Mouse (Mus musculus) hindbrain, postnatal 0 days (tissue): ENCODE measurements around the gene Cnot9. TPM values are rescaled to one million over a fixed set of nuclear protein-coding genes. Genes with fewer than 3 reads are reported as not detected.
A peak's percentile ranks its signal among the peaks of the same experiment; 100 is the strongest.
"Not testable (repeated sequence)": the region's sequence is repeated elsewhere in the genome, so short reads cannot be mapped to it uniquely, and the experiment has no call there.

Experiments
- ATAC-seq: fragments of 200-750 bp; cut with Nextera tagmentation; 2 replicates; pipeline ENCODE4 v1.8.0; 2017; ENCODE audit warnings: mild to moderate bottlenecking, moderate TSS enrichment, moderate library complexity
- DNase-seq: peaks from one replicate; pipeline ENCODE4 v3.0.0-alpha.2; 2015; ENCODE audit warnings: low spot score
- H3K27ac ChIP-seq: fragments of 300-500 bp; sonication (generic); 2 replicates; pipeline ENCODE4 v1.5.1; 2014; ENCODE audit warnings: mild to moderate bottlenecking
- H3K27me3 ChIP-seq: fragments of 300-500 bp; sonication (generic); 2 replicates; pipeline ENCODE4 v1.6.1; 2014; ENCODE audit warnings: low read length, mixed read lengths; ENCODE audit not compliant: insufficient read depth
- H3K36me3 ChIP-seq: fragments of 300-500 bp; sonication (generic); 2 replicates; pipeline ENCODE4 v1.6.1; 2014; ENCODE audit warnings: low read length, mixed read lengths; ENCODE audit not compliant: insufficient read depth
- H3K4me1 ChIP-seq: fragments of 300-500 bp; sonication (generic); 2 replicates; pipeline ENCODE4 v1.6.1; 2014; ENCODE audit warnings: antibody characterized with exemption, low read length, mixed read lengths; ENCODE audit not compliant: insufficient read depth
- H3K4me2 ChIP-seq: fragments of 300-500 bp; sonication (generic); 2 replicates; pipeline ENCODE4 v1.6.1; 2014; ENCODE audit warnings: low read depth, mild to moderate bottlenecking, low read length, moderate library complexity, mixed read lengths
- H3K4me3 ChIP-seq: fragments of 300-500 bp; sonication (generic); 2 replicates; pipeline ENCODE4 v1.5.1; 2014; ENCODE audit warnings: low read length
- H3K9ac ChIP-seq: fragments of 300-500 bp; sonication (generic); replicated peaks from 2 replicates; pipeline ENCODE4 v1.6.1; 2014; ENCODE audit warnings: mild to moderate bottlenecking, low read length, moderate library complexity, mixed read lengths
- H3K9me3 ChIP-seq: fragments of 300-500 bp; sonication (generic); 2 replicates; pipeline ENCODE4 v1.6.1; 2016; ENCODE audit warnings: low read length, mixed read lengths
- CTCF ChIP-seq: IDR thresholded peaks from 2 replicates; pipeline ENCODE4 v1.5.1; 2016; ENCODE audit warnings: antibody characterized with exemption, control low read depth, low read depth
- WGBS: fragments of 180-500 bp; shearing (Covaris S2); extraction: QIAGEN DNeasy Blood & Tissue Kit; methylation state at CpG from one replicate; pipeline ENCODE4 v1.1.7; 2014; 5-methylcytosine and 5-hydroxymethylcytosine counted together
- polyA plus RNA-seq: library from polyadenylated mRNA; unstranded; fragments of >200 nt; fragmentation: Nextera tagmentation; extraction: Ambion mirVana; gene quantifications from 2 replicates; pipeline ENCODE4 v1.2.1, GENCODE M21; 2015
- total RNA-seq: library from RNA; depleted of rRNA; stranded (reverse); fragments of >200 nt; gene quantifications from 2 replicates; pipeline ENCODE4 v1.2.3, GENCODE M21; 2014

The Cnot9 gene
- total and polyA plus RNA-seq, 2 experiments from 2014 or later: 36.7 to 45.4 TPM

GRCm38 (mm10) chr1:74511306-74511705 lies 5.4 kb downstream of the Cnot9 start:
- 98% methylated on average over 5 of the region's 5 CpGs for WGBS
- no peak for ATAC-seq
- no peak overlapping the region for H3K4me2 ChIP-seq
- no peak for TF ChIP-seq CTCF
- no peak overlapping the region for H3K4me3 ChIP-seq
- no peaks in the 10 kb centered on the region for H3K27me3 ChIP-seq
- no peak overlapping the region for H3K9ac ChIP-seq
- no peak overlapping the region for H3K27ac ChIP-seq
- DNase-seq: no peak
- no peaks in the 10 kb centered on the region; the same call in 1 of the 2 replicates for H3K36me3 ChIP-seq
- no peaks in the 10 kb centered on the region for H3K9me3 ChIP-seq
- H3K4me1 ChIP-seq: peaks cover 13% of the 10 kb centered on the region

GRCm38 (mm10) chr1:74512999-74513398 lies 7.1 kb downstream of the Cnot9 start:
- H3K9ac ChIP-seq, H3K9me3 ChIP-seq, H3K27me3 ChIP-seq, H3K4me1 ChIP-seq, H3K4me3 ChIP-seq, DNase-seq, ATAC-seq, H3K4me2 ChIP-seq, H3K36me3 ChIP-seq, H3K27ac ChIP-seq: not testable (repeated sequence)
- WGBS: 98% methylated on average over 1 of the region's 1 CpGs

- Histone ChIP-seq H3K9ac (no peak overlapping the region), H3K27me3 (no peaks in the 10 kb centered on the region), H3K4me1 (no peaks in the 10 kb centered on the region), H3K36me3 (peaks cover 46% of the 10 kb centered on the region), H3K4me3 (no peak overlapping the region), H3K27ac (no peak overlapping the region), H3K4me2 (no peak overlapping the region), H3K9me3 (no peaks in the 10 kb centered on the region)
- DNase-seq (no peak), ATAC-seq (no peak)
- no peak for TF ChIP-seq CTCF
Measured at GRCm38 (mm10) chr1:74519875-74520274, 14.0 kb downstream of the Cnot9 start.

- Histone ChIP-seq H3K4me2 (no peak overlapping the region), H3K27me3 (no peaks in the 10 kb centered on the region), H3K4me3 (no peak overlapping the region), H3K27ac (no peak overlapping the region), H3K9ac (no peak overlapping the region), H3K4me1 (no peaks in the 10 kb centered on the region), H3K9me3 (no peaks in the 10 kb centered on the region), H3K36me3 (peaks cover 69% of the 10 kb centered on the region)
- DNase-seq (no peak), ATAC-seq (no peak)
- WGBS: 94% methylated on average over 4 of the region's 4 CpGs
- TF ChIP-seq CTCF: no peak
Measured at GRCm38 (mm10) chr1:74524746-74525145, 18.9 kb downstream of the Cnot9 start.

GRCm38 (mm10) chr1:74528589-74528988 lies 22.7 kb downstream of the Cnot9 start:
- H3K4me2 ChIP-seq: no peak overlapping the region
- H3K36me3 ChIP-seq: peaks cover 59% of the 10 kb centered on the region
- no peaks in the 10 kb centered on the region for H3K27me3 ChIP-seq
- H3K27ac ChIP-seq: no peak overlapping the region
- no peak overlapping the region for H3K9ac ChIP-seq
- TF ChIP-seq CTCF: no peak
- H3K9me3 ChIP-seq: no peaks in the 10 kb centered on the region
- H3K4me3 ChIP-seq: no peak overlapping the region
- no peak for DNase-seq
- no peaks in the 10 kb centered on the region for H3K4me1 ChIP-seq
- ATAC-seq: no peak
- 97% methylated on average over 7 of the region's 7 CpGs for WGBS

- peak; percentile 63 for ATAC-seq
- no peak overlapping the region for H3K27ac ChIP-seq
Measured at GRCm38 (mm10) chr1:74538650-74539049, 32.8 kb downstream of the Cnot9 start.

GRCm38 (mm10) chr1:74542451-74542961 lies 36.6 kb downstream of the Cnot9 start, which contains the start of gene Plcd4:
Gene Plcd4, plus strand, starts transcription at chr1:74542888.
- TF ChIP-seq CTCF: no peak
- Histone ChIP-seq H3K27me3 (no peaks in the 10 kb centered on the region), H3K4me3 (peak within 1 kb of the TSS; percentile 21), H3K4me2 (peak within 1 kb of the TSS; percentile 52), H3K36me3 (no peaks in the 10 kb centered on the region), H3K4me1 (peaks cover 10% of the 10 kb centered on the region; the same call in 1 of the 2 replicates), H3K27ac (peak within 1 kb of the TSS; percentile 74), H3K9ac (peak within 1 kb of the TSS; percentile 30), H3K9me3 (no peaks in the 10 kb centered on the region)
- DNase-seq (peak; percentile 73), ATAC-seq (peak; percentile 90)
- WGBS: 6% methylated on average over 6 of the region's 6 CpGs

More at GRCm38 (mm10) chr1:74538650-74539049, 32.8 kb downstream of the Cnot9 start:
- Histone ChIP-seq H3K36me3 (no peaks in the 10 kb centered on the region), H3K4me3 (no peak overlapping the region), H3K9me3 (no peaks in the 10 kb centered on the region), H3K27me3 (no peaks in the 10 kb centered on the region), H3K4me1 (peaks cover 10% of the 10 kb centered on the region; the same call in 1 of the 2 replicates), H3K4me2 (no peak overlapping the region), H3K9ac (no peak overlapping the region)
- DNase-seq: peak; percentile 79
- no peak for TF ChIP-seq CTCF
